Mouse (Mus musculus) R1 (cell line): ENCODE data around the gene Miga1.
A peak's percentile ranks its signal among the peaks of the same experiment; 100 is the strongest.

Experiments
- DNase-seq: peaks from one replicate; pipeline ENCODE4 v3.0.0-alpha.2; 2018; ENCODE audit warnings: low read depth, low spot score

Miga1 gene

DNA sequence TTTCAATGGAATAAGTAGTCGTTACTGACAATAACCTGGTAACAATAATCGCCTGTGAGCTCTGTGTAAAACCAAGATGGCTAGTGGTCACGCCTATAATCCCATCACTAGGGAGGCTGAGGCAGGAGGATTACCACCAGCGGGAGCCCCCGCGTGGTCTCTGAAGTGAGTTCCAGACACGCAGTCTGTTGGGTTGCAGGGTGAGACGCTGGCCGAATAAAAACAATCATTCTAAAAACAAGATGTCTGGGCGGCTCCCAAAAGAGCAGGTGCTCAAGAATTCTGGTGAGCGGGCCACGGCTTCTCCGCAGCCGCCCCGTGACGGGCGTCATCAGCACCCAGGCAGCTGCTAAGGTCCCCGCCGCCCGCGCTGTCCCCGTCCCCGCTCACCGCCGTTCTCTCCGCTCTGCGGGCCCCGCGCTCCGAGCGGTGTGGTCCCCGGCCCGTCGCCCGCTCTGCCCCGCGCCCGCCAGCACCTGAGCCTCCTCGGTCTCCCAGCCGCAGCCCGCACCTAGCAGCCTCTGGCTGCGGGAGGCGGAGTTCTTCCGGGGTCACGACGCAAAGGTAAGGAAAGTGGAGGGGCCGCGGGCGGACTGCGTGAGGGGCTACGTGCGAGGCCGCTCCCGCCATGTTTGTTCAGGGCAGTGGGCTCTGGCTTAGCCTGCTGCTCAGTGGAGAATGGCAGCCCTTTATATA is at the start of gene Miga1:
Gene Miga1, minus strand, starts transcription at position 546 of the 696 bp plus-strand sequence.
- DNase-seq: peak; percentile 88

GRCm38 (mm10) chr3:152384106-152384505 is 43.9 kb upstream of the Miga1 start:
- DNase-seq: peak; percentile 61

- DNase-seq: no peak
Measured at GRCm38 (mm10) chr3:152376063-152376462, 35.9 kb upstream of the Miga1 start.

GRCm38 (mm10) chr3:152364181-152364580 is 24.0 kb upstream of the Miga1 start:
- no peak for DNase-seq

DNA sequence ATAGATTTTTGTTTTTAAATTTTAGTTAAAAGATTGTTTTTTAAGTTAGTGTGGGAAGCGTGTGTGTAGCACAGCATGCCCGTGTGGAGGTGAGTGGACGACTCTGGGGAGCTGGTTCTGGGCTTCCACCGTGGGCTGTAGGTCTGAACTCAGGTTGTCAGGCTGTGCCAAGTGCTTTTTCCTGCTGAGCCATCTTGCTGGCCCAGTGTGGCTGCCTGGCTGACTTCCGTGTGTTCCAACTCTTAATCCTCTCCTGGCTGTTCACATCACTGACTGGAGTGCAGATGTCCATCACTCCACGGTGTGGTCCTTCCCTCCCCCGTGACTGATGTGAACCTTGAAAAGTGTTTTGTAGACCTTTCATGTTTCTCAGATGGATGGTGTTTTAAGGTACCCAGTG is 18.9 kb upstream of the Miga1 start:
- DNase-seq: no peak

GRCm38 (mm10) chr3:152356751-152357150 is 16.5 kb upstream of the Miga1 start:
- no peak for DNase-seq

GRCm38 (mm10) chr3:152355361-152355760 is 15.2 kb upstream of the Miga1 start:
- no peak for DNase-seq

DNA sequence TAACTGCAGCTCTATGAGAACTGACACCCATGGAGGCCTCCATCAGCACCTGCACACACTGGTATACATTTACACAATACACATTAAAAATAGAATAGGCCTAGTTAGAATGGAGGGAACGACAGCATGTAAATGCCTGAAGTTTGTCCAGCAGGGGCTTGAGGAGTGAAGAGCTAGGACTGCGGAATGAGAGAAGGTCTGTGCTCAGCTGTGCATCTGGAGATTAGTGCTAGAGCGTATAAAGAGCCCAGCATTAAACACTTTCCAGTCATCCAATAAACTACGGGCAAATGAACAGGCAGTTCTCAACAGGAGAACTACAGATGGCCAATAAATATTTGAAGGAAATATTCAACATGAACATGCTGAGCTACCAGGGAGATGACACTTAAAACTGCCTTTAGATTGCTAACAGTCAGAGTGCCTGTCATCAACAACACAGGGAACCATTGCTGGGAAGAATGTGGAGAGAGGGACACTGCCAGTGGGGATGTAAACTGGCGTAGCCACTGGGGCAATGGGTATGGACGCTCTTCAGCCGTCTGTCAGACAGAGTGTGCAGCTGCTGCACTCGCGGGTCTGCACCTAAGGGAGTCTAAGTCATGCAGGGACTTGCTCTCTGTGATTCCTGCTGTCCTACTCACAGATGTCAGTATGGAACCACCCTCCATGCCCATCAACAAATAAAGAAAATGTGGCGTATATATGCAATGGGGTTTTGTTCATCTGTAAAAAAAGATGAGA is 13.4 kb upstream of the Miga1 start:
- DNase-seq: no peak

DNA sequence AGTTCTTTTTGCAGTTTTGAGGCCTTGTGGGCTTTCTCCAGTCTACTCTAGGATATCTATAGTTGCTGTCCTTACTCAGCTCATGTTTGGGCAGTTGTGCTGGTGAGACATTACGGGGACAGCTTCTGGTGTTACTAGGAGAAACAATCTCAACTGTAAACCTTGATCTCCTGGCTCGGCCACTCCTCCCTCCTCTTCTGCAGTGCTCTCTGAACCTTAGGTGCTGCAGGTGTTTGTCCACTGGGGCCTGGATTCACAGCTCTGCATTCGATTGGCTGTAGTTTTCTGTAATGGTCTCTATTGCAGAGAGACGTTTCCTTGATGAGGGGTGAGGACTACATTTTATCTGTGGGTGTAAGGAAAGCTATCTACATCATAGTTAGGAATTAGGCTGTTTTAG is 12.1 kb upstream of the Miga1 start:
- DNase-seq: no peak

DNA sequence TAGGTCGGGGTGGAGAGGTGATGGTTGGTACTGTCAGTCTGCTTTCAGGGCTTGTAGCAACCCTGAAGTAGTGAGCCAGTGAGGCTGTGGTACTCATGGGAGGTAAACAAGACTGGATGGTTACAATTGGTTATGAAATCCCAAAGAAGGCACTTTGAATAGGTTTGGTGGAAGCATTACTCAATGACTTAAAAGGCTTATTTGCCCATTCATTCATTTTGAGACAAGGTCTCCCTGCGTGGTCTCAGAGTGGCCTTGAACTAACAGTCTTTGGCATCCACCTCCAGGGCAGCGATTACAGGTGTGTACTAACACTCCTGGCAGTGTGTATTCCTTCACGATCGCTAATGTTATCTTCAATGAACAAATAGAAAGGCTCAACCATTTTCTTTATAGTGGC is 10.8 kb upstream of the Miga1 start:
- DNase-seq: no peak

GRCm38 (mm10) chr3:152350431-152350830 is 10.2 kb upstream of the Miga1 start:
- no peak for DNase-seq

GRCm38 (mm10) chr3:152348011-152348830 is 8.0 kb upstream of the Miga1 start:
- DNase-seq: no peak

- no peak for DNase-seq
Measured at GRCm38 (mm10) chr3:152347227-152347626, 7.0 kb upstream of the Miga1 start.

- peak; percentile 44 for DNase-seq
Measured at GRCm38 (mm10) chr3:152346633-152347141, 6.5 kb upstream of the Miga1 start.

DNA sequence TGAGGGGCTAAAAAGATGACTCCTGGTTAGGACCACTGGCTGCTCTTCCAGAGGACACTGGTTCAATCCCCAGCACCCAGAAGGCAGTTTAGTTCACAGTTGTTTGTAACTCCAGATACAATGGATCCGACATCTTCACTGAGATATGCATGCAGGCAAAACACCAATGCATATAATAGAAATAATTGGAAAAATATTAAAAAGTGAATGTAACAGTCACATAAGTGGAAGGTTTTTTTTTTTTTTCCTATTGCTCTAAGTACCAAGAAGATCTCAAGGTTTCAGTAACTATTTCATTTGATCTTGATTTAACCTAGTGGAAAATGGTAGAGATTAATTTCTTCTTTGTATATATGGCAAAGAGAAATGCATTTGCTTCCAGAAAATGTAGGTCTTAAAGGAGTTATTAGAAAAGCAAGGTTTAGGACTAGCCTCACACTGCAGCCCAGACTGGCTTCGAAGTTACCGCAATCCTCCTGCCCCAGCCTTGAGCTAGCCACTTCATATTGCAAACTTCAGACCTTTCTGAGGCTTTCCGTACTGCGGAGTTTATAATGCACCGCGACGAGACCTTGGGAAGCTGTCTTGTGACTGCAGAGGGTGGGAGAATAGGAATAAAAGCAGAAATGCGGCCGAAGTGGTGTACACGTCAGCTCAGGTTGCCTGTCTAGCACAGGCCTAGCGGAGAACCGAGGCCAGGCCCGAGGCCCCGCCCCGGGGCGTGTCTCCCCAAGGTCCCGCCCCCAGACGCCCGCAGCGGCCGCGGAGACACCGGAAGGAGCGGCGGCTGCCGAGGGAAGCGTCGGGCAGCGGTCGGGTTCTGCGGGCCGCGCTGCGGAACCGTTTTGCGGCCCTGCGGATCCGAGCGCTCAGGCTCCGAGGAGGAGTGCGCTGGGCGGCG is 5.8 kb upstream of the Miga1 start, which contains the start of gene Usp33:
Gene Usp33, plus strand, starts transcription at position 747 of the 901 bp plus-strand sequence.
- peak; percentile 84 for DNase-seq

DNA sequence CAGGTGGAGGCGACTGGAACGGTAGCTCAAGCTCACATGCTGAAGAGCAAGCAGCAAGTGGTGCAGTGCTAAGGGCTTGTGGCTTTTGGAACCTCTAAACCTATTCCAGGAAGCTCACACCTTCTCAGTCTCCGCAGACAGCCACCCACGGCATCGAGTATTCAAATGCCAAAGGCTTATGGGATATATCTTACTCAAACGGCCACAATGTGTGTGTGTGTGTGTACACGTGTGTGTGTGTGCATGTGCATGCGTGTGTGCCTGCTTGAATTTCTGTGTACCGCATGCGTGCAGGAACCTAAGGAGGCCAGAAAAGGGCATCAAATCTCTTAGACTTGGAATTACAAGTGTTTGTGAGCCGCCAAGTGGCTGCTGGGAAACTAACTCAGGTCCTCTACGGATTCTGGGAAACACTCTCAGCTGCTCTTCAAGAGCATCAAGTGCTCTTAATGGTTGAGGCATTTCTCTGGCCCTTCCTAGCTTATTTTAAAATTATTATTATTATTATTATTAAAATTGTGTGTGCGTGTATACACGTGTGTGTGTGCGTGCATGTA is 2.8 kb upstream of the Miga1 start:
- DNase-seq: no peak

DNA sequence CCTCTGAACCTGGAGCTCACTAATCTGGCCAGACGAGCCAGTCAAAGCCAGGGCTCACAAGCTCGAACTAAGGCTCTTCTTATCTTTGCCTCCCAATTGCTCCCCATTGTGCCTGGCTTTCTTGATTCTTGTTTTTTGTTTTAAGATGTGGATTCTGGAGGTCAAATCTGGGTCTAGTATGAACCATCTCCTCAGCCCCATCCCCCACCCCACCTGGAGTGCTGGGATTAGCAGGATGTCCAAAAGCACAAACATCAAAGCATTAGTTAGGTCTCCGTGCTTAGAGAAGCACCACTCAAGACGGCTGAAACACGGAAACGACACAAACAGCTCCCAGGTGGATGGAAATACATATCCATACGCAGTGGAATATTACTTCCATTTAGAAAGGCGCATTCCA is 4.1 kb downstream of the Miga1 start:
- peak; percentile 53 for DNase-seq

DNA sequence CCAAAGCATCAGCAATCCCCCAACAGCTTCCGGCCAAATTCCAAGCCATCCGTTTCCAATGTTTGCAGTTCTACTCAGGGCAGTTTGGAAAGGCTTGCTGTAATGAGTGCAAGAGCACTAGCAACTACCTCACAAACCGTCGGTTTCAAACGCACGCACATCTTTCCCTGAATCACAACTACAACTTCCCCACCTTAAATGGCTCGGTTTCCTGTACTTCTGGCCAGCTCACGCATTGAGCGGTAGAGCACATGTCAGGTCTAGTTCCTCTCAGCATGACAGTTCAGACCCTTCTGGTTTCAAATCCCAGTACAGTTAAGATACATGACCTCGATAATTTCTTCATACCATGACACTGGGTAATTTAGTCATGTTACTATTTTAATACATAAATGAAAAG is 6.6 kb downstream of the Miga1 start:
- no peak for DNase-seq

DNA sequence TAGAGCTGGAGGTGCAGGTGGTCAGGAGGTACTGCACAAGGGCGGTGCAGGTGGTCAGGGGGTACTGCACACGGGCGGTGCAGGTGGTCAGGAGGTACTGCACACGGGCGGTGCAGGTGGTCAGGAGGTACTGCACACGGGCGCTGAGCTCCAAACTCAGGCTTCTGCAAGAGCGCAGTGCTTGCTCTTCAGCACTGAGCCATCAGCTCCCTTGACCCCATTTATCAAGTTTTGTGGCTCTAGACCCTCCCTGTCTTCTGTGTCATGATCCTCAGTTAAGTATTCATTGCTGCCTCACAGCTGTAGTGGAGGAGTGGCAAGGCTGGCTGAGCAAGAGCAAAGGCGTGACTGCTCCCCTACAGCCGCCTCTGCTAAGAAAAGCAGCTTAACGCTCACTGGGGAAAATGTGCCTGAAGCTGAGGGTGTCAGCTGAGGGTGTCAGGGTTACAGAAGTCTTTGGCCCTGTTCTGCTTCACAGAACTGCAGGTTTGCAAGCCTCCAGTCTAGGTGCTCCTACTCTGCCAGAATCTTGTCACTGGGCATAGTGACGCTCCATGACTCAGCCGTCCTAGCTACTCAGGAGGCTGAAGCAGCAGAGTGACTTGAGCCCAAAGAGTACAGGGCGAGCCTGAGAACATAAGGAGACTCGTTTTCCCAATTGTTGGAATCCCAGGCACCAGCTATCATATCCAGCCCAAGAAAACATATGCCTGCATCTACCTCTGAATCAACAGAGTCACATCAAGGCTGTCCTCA is 7.5 kb downstream of the Miga1 start:
- DNase-seq: peak; percentile 59

DNA sequence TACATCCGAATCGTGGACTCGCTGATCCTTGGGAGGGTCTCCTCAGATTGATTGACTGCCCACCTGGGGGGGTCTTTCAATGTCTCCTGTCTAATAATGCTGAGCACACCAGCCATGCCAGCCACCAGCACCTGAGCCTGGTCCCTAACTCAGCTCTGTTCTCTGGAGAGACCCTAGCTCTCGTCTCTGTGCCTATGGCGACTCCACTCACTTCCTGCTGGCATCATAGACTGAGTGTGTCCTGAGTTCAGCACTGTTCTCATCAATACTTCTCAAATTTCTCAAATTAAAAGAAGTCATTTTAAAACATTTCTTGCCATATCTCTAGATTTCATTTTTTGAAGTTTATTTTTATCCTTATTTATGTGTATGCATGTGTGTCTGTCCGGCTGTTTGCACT is 8.1 kb downstream of the Miga1 start:
- DNase-seq: no peak
